Mouse (Mus musculus) frontal cortex, adult 2 months (tissue): ENCODE data around the gene Gm11541. TPM values are rescaled to one million over a fixed set of nuclear protein-coding genes. Genes with fewer than 3 reads are reported as not detected.

Experiments
- DNase-seq, 2 experiments: peaks; one replicate each; pipeline ENCODE4 v3.0.0; 2022; ENCODE audit warnings: low spot score in 1 of 2; ENCODE audit errors: extremely low spot score in 1 of 2
- polyA plus RNA-seq: library from polyadenylated mRNA; depleted of rRNA; stranded (reverse); fragments of >200 nt; gene quantifications from 2 replicates; pipeline ENCODE4 v1.2.3, GENCODE M21; 2012; rRNA removed

Gene Gm11541
- polyA plus RNA-seq, result not detected in 2 replicates

DNA sequence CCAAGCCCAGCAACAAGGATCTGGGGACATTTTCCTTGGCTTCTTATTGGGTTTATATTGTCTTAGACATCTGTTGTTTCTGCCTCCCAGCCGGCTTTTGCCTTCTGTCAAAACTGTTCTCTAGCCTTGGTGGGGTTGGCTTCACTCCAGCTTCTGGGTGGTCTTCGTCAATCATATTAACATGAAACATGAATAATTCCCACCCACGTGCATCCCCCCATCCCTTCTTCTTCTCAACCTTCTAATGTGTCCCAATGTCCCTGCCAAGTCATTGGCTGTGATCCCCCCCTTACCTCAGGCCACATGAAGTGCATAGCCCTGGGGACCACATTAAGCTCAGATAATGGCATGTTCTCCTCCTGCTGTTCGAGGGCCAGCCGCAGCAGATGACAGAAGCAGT lies at the start of gene Gm11541:
TSS of gene Gm11541 (minus strand) at position 28 of the 400 bp plus-strand sequence.
- DNase-seq, result no peak

DNA sequence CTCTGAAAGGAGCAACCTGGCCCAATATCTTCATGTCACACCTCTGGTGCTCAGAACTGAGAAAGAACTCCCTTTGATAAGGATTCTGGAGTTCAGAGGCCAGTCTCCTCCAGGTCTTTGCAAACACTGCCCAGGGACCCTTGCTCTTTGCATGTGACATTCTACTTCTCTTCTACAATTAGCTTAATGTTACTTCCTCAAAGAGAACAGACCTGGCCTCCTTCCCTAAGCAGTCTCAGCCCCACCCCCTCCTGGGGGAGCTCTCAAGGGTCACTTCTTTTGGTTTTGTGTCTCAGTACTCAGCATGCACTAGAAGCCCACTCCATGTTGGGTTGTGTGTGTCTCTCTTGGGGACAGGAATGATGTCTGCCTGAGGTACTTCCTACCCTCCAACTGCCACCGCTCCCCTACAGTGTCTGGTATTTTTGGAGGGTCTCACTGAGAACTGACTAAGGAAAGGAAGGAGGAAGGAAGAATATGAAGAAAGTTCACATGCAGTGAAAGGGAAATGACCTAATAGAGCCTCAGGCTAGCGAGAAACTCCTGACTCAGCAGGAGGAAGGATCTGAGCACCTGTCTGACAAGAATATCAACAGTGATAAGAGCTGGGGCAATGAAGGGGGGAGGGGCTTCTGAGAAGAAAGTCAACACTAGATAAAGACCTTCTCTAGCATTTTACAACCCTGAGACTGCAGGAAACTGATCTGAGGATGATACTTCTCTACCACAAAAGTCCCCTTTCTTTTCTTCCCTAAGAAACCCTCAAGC lies 48.8 kb upstream of the Gm11541 start:
- DNase-seq, result no peak

DNA sequence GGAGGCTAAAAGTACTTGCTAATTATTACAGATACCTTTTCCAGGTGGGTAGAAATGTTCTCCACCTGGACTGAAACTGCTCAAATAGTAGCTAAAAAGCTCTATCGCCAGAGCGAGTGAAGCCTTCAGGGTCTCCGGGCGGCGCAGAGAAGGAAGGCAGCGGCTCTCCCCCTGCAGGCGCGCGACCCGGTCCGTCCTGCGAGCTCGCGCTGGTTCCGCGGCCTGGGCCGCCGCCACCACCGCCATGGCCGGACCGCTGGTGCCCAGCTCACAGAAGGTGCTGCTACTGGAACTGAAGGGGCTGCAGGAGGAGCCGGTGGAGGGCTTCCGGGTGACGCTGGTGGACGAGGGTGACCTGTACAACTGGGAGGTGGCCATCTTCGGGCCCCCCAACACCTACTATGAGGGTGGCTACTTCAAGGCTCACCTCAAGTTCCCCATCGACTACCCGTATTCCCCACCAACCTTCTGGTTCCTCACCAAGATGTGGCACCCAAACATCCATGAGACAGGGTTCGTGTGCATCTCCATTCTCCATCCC lies 37.5 kb upstream of the Gm11541 start, which contains the start of gene Cdc34b:
TSS of gene Cdc34b (plus strand) at position 51 of the 541 bp plus-strand sequence.
- no peak for DNase-seq

- DNase-seq, result no peak
These were observed 31.4 kb upstream of the Gm11541 start for GRCm38 (mm10) chr11:94735746-94736145.

DNA sequence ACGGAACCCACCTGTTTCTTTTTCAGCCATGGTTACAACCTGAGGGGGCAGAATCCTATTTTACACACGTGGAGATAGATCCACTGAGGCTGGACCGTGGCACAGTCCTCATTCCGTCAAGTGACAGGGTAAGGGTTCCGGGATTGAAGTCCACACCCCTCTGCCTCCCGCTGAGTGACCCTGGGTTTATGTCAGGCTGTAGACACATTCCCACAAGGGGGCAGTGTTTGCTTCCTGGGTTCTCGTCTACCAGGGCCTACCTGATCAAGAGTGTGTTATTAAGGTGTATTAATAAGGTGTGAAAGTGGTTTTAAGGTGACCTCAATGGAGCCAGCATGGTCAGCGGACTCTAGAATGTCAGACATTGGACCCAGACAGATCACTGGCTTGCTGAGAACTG lies 28.5 kb upstream of the Gm11541 start:
- no peak for DNase-seq

- DNase-seq, result peak in 1 of 2 experiments; percentile 15
These were observed 26.9 kb upstream of the Gm11541 start for GRCm38 (mm10) chr11:94731229-94731628.

- DNase-seq, result peak; percentile 10 to 92
These were observed 26.0 kb upstream of the Gm11541 start for GRCm38 (mm10) chr11:94730261-94730660.

GRCm38 (mm10) chr11:94729565-94729964 lies 25.3 kb upstream of the Gm11541 start:
- no peak for DNase-seq

DNA sequence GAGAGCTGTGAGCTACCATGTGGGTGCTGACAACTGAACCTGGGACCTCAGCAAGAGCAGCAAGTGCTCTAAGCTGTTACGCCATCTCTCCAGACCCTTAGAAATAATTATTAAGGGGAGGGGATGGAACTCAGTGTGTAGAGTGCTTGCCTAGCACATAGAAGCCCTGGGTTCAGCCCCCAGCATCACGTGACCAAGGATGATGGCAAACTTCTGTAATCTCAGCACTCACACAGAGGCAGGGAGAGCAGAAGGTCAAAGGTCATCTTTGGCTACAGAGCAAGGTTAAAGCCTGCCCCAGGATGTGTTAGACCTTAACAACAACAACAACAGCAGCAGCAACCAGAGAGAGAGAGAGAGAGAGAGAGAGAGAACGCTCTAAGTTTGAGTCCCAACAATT lies 24.2 kb upstream of the Gm11541 start:
- DNase-seq, result no peak

GRCm38 (mm10) chr11:94727306-94727705 lies 23.0 kb upstream of the Gm11541 start:
- DNase-seq, result peak in 1 of 2 experiments; percentile 17

DNA sequence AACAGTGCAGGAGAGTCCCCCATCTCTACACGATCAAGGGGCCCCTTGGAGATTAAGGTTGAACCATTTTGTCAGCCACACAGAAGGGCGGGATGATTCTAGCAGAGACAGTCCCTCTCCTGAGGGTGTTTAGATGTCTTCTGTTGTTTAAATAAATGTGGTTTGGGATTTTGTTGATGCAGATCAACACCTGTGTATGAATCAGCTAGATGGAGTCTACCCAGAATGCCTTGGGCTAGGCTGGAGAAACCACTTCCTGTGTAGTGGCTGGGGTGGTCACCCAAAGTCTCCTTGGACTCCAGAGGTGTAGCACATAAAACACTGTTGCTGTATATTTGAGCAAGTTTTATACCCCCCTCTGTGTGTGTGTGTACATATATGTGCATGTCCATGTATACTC lies 14.9 kb upstream of the Gm11541 start:
- no peak for DNase-seq

DNA sequence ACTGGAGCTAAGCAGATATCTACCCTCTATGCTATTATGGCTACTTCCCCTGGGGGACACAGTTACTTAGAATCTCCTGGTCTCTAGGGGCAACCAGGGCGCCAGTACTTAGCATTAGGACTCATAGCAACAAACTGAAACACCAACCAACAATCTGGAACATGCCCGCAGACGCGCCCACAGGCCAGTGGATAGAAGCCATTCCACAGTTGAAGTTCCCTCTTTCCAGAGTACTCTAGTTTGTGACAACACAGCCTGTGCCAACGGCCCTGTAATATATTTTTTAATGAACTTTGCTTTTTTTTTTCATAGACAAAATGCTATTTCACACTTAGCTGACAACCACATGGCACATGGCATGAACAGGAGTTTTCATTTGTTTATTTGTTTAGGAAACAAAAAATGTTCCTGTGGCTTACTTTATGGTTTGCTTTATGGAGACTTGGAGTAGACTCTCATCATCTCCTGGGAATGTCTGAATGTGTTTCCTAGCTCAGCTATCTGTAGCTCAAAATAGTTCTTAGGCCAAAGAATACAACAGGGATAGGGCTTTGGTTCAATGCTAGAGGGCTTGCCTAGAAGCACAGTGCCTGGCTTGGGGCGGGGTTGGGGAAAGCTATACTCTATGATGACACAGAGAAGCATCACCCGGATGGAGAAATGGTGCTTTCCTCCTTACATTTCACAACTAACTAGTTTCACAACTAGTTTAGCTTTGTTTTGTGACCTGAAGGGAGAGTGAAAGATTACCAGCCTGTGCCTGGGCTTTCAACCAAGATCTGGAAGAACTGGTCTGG lies 14.0 kb upstream of the Gm11541 start:
- DNase-seq, result no peak

- DNase-seq, result no peak
These were observed 12.9 kb upstream of the Gm11541 start for GRCm38 (mm10) chr11:94717239-94717638.

GRCm38 (mm10) chr11:94716754-94717153 lies 12.5 kb upstream of the Gm11541 start:
- DNase-seq, result peak in 1 of 2 experiments; percentile 19

DNA sequence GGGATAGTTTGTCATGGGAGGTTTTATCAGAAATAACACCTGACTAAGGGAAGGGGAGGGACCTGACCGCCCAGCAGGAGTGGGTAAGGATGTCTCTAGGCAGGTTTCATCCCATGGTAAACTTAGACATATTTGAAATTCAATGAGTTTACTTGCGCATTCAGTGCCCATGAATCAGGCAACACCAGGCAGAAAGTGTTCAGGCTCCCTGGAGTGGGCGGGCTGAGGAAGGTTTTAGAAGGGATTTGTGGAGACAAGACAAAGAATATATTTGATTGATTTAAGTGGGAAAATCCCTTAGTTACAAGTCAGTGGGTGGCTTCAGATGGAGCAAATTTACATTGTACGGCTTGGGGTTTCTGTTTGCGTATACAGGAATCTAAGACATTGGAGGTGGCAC lies 11.3 kb upstream of the Gm11541 start:
- peak in 1 of 2 experiments; percentile 54 for DNase-seq

- DNase-seq, result no peak
These were observed 9.1 kb upstream of the Gm11541 start for GRCm38 (mm10) chr11:94713246-94713860.

- no peak for DNase-seq
These were observed 279 bp downstream of the Gm11541 start for GRCm38 (mm10) chr11:94704020-94704419.

GRCm38 (mm10) chr11:94702216-94702610 lies 2.1 kb downstream of the Gm11541 start:
- DNase-seq, result no peak

GRCm38 (mm10) chr11:94701401-94702215 lies 2.7 kb downstream of the Gm11541 start:
- no peak for DNase-seq

GRCm38 (mm10) chr11:94699399-94699798 lies 4.9 kb downstream of the Gm11541 start:
- DNase-seq, result no peak
